Mouse (Mus musculus) C2C12 (cell line): ENCODE results near the gene Pnpla2. TPM values are rescaled to one million over a fixed set of nuclear protein-coding genes. Genes with fewer than 3 reads are reported as not detected.

Experiments used
- H3K27me3 ChIP-seq: one replicate; pipeline ENCODE4 v1.6.1; 2011; ENCODE audit not compliant: control insufficient read depth, insufficient read depth, insufficient read length
- H3K36me3 ChIP-seq: one replicate; pipeline ENCODE4 v1.6.1; 2011; ENCODE audit not compliant: control insufficient read depth, insufficient read depth
- H3K4me3 ChIP-seq: one replicate; pipeline ENCODE4 v1.5.1; 2011; ENCODE audit warnings: mild to moderate bottlenecking, control low read depth; ENCODE audit not compliant: poor library complexity, insufficient read depth, severe bottlenecking
- H3K79me2 ChIP-seq: one replicate; pipeline ENCODE4 v1.6.1; 2011; ENCODE audit not compliant: control insufficient read depth, insufficient read depth
- H3K79me3 ChIP-seq: one replicate; pipeline ENCODE4 v1.6.1; 2011; ENCODE audit warnings: low read depth, control low read depth
- H3ac ChIP-seq: one replicate; pipeline ENCODE3; 2011; ENCODE audit warnings: low read depth; ENCODE audit not compliant: control insufficient read depth, insufficient read length
- CEBPB ChIP-seq: IDR thresholded peaks from one replicate; pipeline ENCODE4 v1.6.1; 2011; ENCODE audit warnings: low read depth, mild to moderate bottlenecking, control low read depth, moderate library complexity
- CTCF ChIP-seq: IDR thresholded peaks from one replicate; pipeline ENCODE4 v1.5.1; 2011; ENCODE audit not compliant: control insufficient read depth, insufficient read depth, insufficient read length
- FOSL1 ChIP-seq: IDR thresholded peaks from one replicate; pipeline ENCODE4 v1.8.0; 2011; ENCODE audit warnings: mild to moderate bottlenecking, low read length; ENCODE audit not compliant: poor library complexity, insufficient read depth, severe bottlenecking
- MAX ChIP-seq: IDR thresholded peaks from one replicate; pipeline ENCODE4 v1.6.1; 2011; ENCODE audit warnings: mild to moderate bottlenecking, control low read depth
- MYOD1 ChIP-seq: IDR thresholded peaks from one replicate; pipeline ENCODE4 v1.6.1; 2011; ENCODE audit warnings: low read depth; ENCODE audit not compliant: control insufficient read depth, insufficient read length
- MYOG ChIP-seq: IDR thresholded peaks from one replicate; pipeline ENCODE4 v1.6.1; 2011; ENCODE audit not compliant: control insufficient read depth, insufficient read length; ENCODE audit errors: extremely low read depth
- USF1 ChIP-seq: IDR thresholded peaks from one replicate; pipeline ENCODE4 v1.6.1; 2011; ENCODE audit warnings: low read depth, mild to moderate bottlenecking, control low read depth, moderate library complexity
- polyA plus RNA-seq: library from polyadenylated mRNA; unstranded; fragments of >200 nt; fragmentation: generic; extraction: Trizol; gene quantifications from one replicate; pipeline ENCODE4 v1.2.1, GENCODE M21; 2012; ENCODE audit warnings: missing spikeins

The Pnpla2 gene
- polyA plus RNA-seq, 1 experiment, result 32.8 TPM

DNA sequence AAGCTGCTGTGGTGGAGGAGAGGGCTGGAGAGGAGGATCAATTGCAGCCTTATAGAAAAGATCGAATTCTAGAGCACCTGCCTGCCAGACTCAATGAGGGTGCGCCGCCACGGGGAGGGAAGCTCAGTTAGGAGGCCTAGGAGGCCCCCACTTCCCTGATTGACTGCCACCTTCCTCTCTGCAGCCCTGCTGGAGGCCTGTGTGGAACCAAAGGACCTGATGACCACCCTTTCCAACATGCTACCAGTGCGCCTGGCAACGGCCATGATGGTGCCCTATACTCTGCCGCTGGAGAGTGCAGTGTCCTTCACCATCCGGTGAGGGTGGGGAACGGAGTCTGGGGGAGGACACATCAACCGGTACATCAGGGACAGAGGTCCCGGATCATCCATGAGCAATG lies 3.7 kb downstream of the Pnpla2 start:
- no peaks in the 10 kb centered on the region for H3K27me3 ChIP-seq
- no peak overlapping the region for H3K4me3 ChIP-seq
- TF ChIP-seq CTCF (no peak), MAX (no peak), FOSL1 (no peak), CEBPB (no peak), USF1 (no peak), MYOG (no peak)

DNA sequence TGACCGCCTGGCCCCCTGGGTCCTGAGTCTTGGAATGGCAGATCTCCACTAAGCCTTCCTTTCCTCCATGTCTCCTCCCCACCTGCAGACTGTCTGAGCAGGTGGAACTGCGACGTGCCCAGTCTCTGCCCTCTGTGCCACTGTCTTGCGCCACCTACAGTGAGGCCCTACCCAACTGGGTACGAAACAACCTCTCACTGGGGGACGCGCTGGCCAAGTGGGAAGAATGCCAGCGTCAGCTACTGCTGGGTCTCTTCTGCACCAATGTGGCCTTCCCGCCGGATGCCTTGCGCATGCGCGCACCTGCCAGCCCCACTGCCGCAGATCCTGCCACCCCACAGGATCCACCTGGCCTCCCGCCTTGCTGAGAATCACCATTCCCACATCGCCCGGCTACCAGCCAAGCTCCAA lies 4.3 kb downstream of the Pnpla2 start:
- no peak overlapping the region for H3ac ChIP-seq
- H3K79me2 ChIP-seq, result no peaks in the 10 kb centered on the region
- H3K79me3 ChIP-seq, result no peaks in the 10 kb centered on the region
- H3K36me3 ChIP-seq, result peaks cover 3% of the 10 kb centered on the region
- no peak for TF ChIP-seq MYOG
- no peak for TF ChIP-seq MYOD1
- no peak for TF ChIP-seq USF1
- no peak for TF ChIP-seq MAX
- no peak for TF ChIP-seq FOSL1
- no peak for TF ChIP-seq CTCF
- no peak for TF ChIP-seq CEBPB
- no peak overlapping the region for H3K4me3 ChIP-seq
- H3K27me3 ChIP-seq, result no peaks in the 10 kb centered on the region

More for the DNA sequence above, 3.7 kb downstream of the Pnpla2 start:
- no peaks in the 10 kb centered on the region for H3K79me2 ChIP-seq
- H3K36me3 ChIP-seq, result peaks cover 3% of the 10 kb centered on the region
- H3ac ChIP-seq, result no peak overlapping the region
- H3K79me3 ChIP-seq, result no peaks in the 10 kb centered on the region

DNA sequence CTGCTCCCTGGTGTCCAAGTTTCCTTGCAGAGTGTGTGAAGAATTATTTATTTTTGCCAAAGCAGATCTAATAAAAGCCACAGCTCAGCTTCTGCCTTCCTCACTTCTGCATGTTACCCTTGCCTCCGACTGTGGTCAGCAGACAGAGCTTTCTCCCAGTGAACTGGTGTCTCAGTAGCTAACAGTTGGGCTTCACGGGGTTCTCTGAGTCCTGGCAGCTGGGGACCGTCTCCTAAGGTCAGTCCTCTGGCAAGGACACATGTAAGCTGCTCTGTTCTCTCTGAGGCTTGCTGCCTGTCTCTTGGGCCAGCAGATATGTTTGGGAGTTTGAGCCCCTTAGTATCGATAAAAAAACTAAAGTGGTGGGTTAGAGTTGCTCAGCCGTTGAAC lies 5.0 kb downstream of the Pnpla2 start:
- H3K79me2 ChIP-seq, result no peaks in the 10 kb centered on the region
- H3K79me3 ChIP-seq, result no peaks in the 10 kb centered on the region
- no peak for TF ChIP-seq CEBPB
- no peak for TF ChIP-seq CTCF
- TF ChIP-seq MAX, result no peak
- no peak for TF ChIP-seq MYOD1
- TF ChIP-seq MYOG, result no peak
- no peak overlapping the region for H3K4me3 ChIP-seq
- no peak overlapping the region for H3ac ChIP-seq
- peaks cover 3% of the 10 kb centered on the region for H3K36me3 ChIP-seq
- H3K27me3 ChIP-seq, result no peaks in the 10 kb centered on the region

DNA sequence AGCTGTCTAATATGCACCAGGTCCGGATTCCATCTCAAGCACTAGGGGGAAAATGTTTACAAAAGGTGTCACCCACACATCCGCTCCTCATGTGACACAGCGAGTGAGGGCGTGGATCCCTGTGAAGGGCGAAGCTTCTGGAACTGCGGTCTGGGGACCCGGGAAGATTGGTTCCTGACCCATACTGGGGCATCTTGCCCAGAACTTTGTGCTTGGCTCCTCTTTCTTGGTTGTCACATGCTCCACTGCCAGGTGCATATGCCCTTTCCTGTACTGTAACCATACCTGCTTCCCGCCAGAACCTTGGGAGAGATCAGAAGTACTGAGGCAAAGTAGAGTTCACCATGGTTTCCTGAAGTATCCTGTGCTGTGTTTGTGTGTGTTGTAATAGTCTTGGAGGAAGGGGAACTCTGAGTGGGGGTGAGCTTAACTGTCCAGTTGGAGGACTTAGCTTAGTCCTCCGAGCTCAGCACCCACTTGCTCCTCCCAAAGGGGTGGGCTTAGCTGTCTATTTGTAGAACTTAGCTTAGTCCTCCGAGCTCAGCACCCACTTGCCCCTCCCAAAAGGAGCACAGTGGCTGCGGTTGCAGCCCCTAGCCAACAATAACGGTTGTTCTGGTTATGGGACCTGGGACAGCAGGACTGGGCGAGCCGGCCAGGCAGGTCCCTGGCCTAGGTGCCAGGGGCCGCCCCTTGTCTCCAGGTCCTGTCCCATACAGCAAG lies 5.6 kb downstream of the Pnpla2 start, which contains the start of gene Cracr2b:
Gene Cracr2b (plus strand): TSS at position 704 of the 723 bp plus-strand sequence.
- H3ac ChIP-seq, result peak within 1 kb of the TSS; percentile 39
- no peak within 1 kb of the TSS for H3K4me3 ChIP-seq
- H3K79me2 ChIP-seq, result no peaks in the 10 kb centered on the region
- H3K27me3 ChIP-seq, result no peaks in the 10 kb centered on the region
- H3K79me3 ChIP-seq, result no peaks in the 10 kb centered on the region
- H3K36me3 ChIP-seq, result peaks cover 3% of the 10 kb centered on the region
- TF ChIP-seq USF1 (no peak), FOSL1 (no peak), MYOD1 (no peak), CTCF (no peak), CEBPB (no peak), MYOG (no peak), MAX (no peak)

DNA sequence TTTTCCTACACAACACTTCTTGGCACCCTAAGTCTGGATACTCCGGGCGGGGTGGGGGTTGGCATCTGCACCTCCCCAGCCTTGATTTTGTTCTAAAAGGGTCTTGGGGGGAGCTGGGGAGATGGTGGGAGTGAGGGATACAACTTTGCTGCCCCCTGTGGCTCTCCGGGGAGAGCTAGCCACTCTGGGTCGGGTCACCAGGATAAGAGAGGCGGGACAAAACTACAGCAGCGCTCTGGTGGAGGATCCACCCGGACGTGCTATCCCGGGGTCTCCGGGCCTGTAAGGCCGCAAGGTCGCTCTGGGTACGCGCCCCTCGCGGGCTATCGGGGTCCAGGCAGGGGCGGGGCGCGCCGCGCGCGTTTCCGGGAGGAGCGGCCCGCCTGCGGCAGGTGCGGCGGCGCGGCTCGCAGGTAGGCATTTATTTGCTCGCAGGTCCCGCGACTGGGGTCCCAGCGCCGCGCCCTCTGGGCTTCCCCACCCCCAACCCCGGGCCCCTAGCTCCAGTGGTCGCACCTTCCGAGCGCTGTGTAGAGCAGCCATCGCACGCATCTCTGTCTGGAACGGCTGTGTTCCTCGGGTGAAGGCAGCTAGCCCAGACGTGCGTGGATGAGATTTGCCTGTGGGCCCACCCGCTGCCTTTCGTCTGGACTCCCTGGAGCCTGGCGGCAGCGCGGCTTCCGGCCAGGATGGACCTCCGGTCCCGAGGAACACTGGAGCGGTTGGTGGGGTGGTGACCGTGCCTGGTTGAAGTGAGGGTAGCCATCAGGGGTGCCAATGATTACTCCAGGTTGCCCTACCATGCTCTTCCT lies 6.7 kb downstream of the Pnpla2 start:
- peaks cover 3% of the 10 kb centered on the region for H3K36me3 ChIP-seq
- H3K4me3 ChIP-seq, result no peak overlapping the region
- no peaks in the 10 kb centered on the region for H3K27me3 ChIP-seq
- H3K79me2 ChIP-seq, result peaks cover 4% of the 10 kb centered on the region
- no peaks in the 10 kb centered on the region for H3K79me3 ChIP-seq
- peak overlapping the region; percentile 39 for H3ac ChIP-seq
- no peak for TF ChIP-seq MAX
- no peak for TF ChIP-seq MYOG
- TF ChIP-seq MYOD1, result no peak

DNA sequence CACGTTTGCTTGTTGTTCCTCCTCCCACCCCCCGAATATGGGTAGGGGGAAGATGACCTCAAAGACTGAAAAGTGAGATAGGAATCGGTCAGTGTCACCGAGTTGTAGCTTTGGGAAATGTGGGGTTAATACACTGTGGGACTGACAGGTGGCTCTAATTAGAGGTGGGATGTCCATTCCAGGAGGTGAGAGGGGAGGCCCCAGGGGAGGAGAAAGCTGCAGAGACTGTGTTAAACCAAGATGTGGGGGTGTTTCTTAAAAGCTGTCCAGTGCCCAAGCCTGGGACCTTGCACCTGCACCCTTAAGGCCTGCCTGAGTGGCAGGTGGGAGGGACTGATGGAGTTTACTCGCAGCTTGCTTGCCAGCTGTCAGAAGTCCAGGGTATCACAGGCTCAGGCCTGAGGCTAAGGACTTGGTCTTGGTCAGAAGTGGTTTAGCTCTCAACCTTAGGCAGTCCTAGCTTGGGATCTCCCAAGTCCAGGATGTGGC lies 7.4 kb downstream of the Pnpla2 start:
- TF ChIP-seq MYOD1, result no peak
- TF ChIP-seq MYOG, result no peak
- H3K27me3 ChIP-seq, result no peaks in the 10 kb centered on the region
- no peak overlapping the region for H3ac ChIP-seq
- H3K4me3 ChIP-seq, result no peak overlapping the region
- no peaks in the 10 kb centered on the region for H3K79me3 ChIP-seq
- H3K36me3 ChIP-seq, result peaks cover 3% of the 10 kb centered on the region
- peaks cover 11% of the 10 kb centered on the region for H3K79me2 ChIP-seq
